Mouse (Mus musculus): ENCODE data around the gene Spata17. TPM values are rescaled to one million over a fixed set of nuclear protein-coding genes. Genes with fewer than 3 reads are reported as not detected.

The Spata17 gene
- polyA plus RNA-seq, 1 experiment from 2014 or later, result 1.2 TPM

Other genes starting within 250 kb of the Spata17 start
- gene D1Pas1, start 248.0 kb downstream of the Spata17 start, polyA plus RNA-seq (2016; fragmentation: Nextera tagmentation; extraction: Ambion mirVana), result 0.06 TPM in 1 of 2 replicates, not detected in the other
- 26.2 and 29.1 TPM in 2 replicates for gene Gpatch2, start within 50 bp of the Spata17 start, polyA plus RNA-seq (2016; fragmentation: Nextera tagmentation; extraction: Ambion mirVana)